ENCODE assay signal across 8 mouse cellular contexts in the genomic region with DNA sequence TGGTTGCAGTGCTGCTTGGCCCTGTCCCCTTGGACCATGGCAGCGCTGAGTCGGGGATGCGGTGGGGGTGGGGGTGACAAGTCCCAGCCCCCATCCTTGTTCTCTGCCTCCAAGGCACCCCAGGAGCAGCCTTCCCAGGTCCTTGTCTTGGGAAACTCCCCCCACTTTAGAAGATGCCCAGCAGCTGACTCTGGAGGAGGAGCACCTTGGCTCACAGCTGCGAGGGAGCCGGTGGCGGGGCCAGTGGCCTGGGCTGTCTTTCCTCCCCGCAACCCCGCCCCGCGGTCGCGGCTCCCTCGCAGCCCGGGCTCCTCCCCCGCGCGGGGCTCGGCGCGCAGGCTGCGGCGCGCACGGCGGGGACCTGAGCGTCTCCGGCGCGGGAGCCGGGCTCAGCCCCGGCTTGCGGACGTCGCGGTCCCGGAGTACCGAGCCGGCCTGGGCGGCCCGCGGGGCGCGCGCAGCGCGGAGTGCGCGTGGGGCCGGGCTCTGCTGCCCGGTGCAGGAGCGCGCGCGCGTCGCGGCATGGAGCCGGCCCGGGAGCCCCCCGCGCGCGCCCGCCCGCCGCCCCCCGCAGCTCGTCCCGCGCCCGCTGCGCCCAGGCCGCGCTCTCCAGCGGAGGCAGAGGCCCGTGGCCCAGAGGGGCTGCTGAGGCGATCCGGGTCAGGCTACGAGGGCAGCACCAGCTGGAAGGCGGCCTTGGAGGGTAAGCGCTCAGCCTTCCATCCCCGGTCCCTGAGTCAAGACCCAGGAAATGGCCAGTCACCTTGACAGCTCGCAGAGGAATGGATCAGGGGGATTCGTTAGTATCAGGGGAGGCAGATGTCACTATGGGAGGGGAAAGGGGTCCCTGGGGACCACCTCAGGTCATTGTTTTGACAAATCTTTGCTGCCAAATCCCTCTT. TPM values are rescaled to one million over a fixed set of nuclear protein-coding genes. Genes with fewer than 3 reads are reported as not detected.
DNase-seq lines count a peak whose midpoint lies in the region; ATAC-seq lines count a peak whose summit lies in the region.

A gene (plus strand): TSS at position 356 of the 902 bp plus-strand sequence.

- H3K9me3 ChIP-seq in embryonic facial prominence, embryonic 10.5 days, result no peaks in the 10 kb centered on the region
- no peaks in the 10 kb centered on the region for H3K9me3 ChIP-seq in hindbrain, embryonic 11.5 days (ENCODE audit: control insufficient read depth, low read length)
- H3K9me3 ChIP-seq in midbrain, embryonic 14.5 days (ENCODE audit: control insufficient read depth, low read length), result no peaks in the 10 kb centered on the region
- no peaks in the 10 kb centered on the region for H3K9me3 ChIP-seq in stomach, embryonic 16.5 days (replicated peaks; ENCODE audit: control insufficient read depth, low read length)

- peaks cover 19% of the 10 kb centered on the region for H3K4me1 ChIP-seq in embryonic facial prominence, embryonic 10.5 days
- 0 out of 2 replicates have a peak, but pooled peaks cover 3% of the 10 kb centered on the region for H3K4me1 ChIP-seq in hindbrain, embryonic 11.5 days (replicated peaks; ENCODE audit: control insufficient read depth, insufficient read depth, low read length)
- H3K4me1 ChIP-seq in midbrain, embryonic 14.5 days (ENCODE audit: control insufficient read depth, insufficient read depth, low read length), result 0 out of 2 replicates have a peak, but pooled peaks cover 5% of the 10 kb centered on the region
- H3K4me1 ChIP-seq in stomach, embryonic 16.5 days (ENCODE audit: control insufficient read depth, insufficient read depth, low read length), result 0 out of 2 replicates have a peak, but pooled peaks cover 2% of the 10 kb centered on the region

- H3K27ac ChIP-seq in embryonic facial prominence, embryonic 10.5 days (replicated peaks), result peak within 1 kb of the TSS; percentile 77
- H3K27ac ChIP-seq in hindbrain, embryonic 11.5 days (ENCODE audit: low read depth, low read length), result no peak within 1 kb of the TSS
- peak within 1 kb of the TSS; percentile 70 for H3K27ac ChIP-seq in midbrain, embryonic 14.5 days (replicated peaks; ENCODE audit: low read depth, low read length)
- no peak within 1 kb of the TSS for H3K27ac ChIP-seq in stomach, embryonic 16.5 days (ENCODE audit: low read length)

- peak within 1 kb of the TSS; percentile 71 for H3K4me3 ChIP-seq in embryonic facial prominence, embryonic 10.5 days
- H3K4me3 ChIP-seq in hindbrain, embryonic 11.5 days (ENCODE audit: low read depth, low read length), result peak within 1 kb of the TSS; percentile 44
- H3K4me3 ChIP-seq in midbrain, embryonic 14.5 days (replicated peaks; ENCODE audit: low read depth, low read length), result peak within 1 kb of the TSS; percentile 50
- peak within 1 kb of the TSS; percentile 61 for H3K4me3 ChIP-seq in stomach, embryonic 16.5 days (replicated peaks; ENCODE audit: low read length)

- ATAC-seq in hindbrain, embryonic 11.5 days (ENCODE audit: low FRiP score), result peak; percentile 87
- peak; percentile 83 for ATAC-seq in midbrain, embryonic 14.5 days (ENCODE audit: low FRiP score, low TSS enrichment)
- peak; percentile 70 for ATAC-seq in stomach, embryonic 16.5 days (ENCODE audit: insufficient read depth, low FRiP score)

- peak within 1 kb of the TSS; percentile 83 for H3K4me2 ChIP-seq in hindbrain, embryonic 11.5 days (replicated peaks; ENCODE audit: low read depth, low read length)
- H3K4me2 ChIP-seq in midbrain, embryonic 14.5 days (ENCODE audit: low read length), result peak within 1 kb of the TSS; percentile 78
- peak within 1 kb of the TSS; percentile 95 for H3K4me2 ChIP-seq in stomach, embryonic 16.5 days (ENCODE audit: low read depth, low read length)

- WGBS in embryonic facial prominence, embryonic 10.5 days, result 2% methylated on average over 84 of the region's 84 CpGs
- under 1% methylated on average over 70 of the region's 84 CpGs for WGBS in hindbrain, embryonic 11.5 days
- WGBS in midbrain, embryonic 14.5 days, result under 1% methylated on average over 73 of the region's 84 CpGs
- under 1% methylated on average over 53 of the region's 84 CpGs for WGBS in stomach, embryonic 16.5 days

- intact Hi-C loops in left cerebral cortex, postnatal 10 days (cut with DNase I), result no loop called here

- H3K27me3 ChIP-seq in embryonic facial prominence, embryonic 10.5 days (replicated peaks; ENCODE audit: low read depth, poor library complexity, severe bottlenecking), result peaks cover 74% of the 10 kb centered on the region
- peaks cover 3% of the 10 kb centered on the region; the same call in 1 of the 2 replicates for H3K27me3 ChIP-seq in hindbrain, embryonic 11.5 days (ENCODE audit: control insufficient read depth, insufficient read depth, low read length)
- peaks cover 8% of the 10 kb centered on the region; the same call in 1 of the 2 replicates for H3K27me3 ChIP-seq in midbrain, embryonic 14.5 days (ENCODE audit: control insufficient read depth, insufficient read depth, low read length)
- peaks cover 21% of the 10 kb centered on the region for H3K27me3 ChIP-seq in stomach, embryonic 16.5 days (ENCODE audit: control insufficient read depth, insufficient read depth, low read length)

- peak; percentile 22 for DNase-seq in MN1 (ENCODE audit: low spot score)
- peak; percentile 68 for DNase-seq in adrenal gland, adult 2 months
- DNase-seq in embryonic facial prominence, embryonic 10.5 days (ENCODE audit: low spot score), result peak; percentile 70
- DNase-seq in hindbrain, embryonic 11.5 days (ENCODE audit: low spot score), result peak; percentile 73
- DNase-seq in left cerebral cortex, postnatal 10 days (ENCODE audit: extremely low spot score in 1 of 2, low spot score in 2 of 2), result peak in 1 of 2 experiments; percentile 76
- DNase-seq in midbrain, embryonic 14.5 days, result peak; percentile 82
- no peak for DNase-seq in thymus, postnatal 36 days

- H3K36me3 ChIP-seq in embryonic facial prominence, embryonic 10.5 days (replicated peaks), result no peaks in the 10 kb centered on the region
- no peaks in the 10 kb centered on the region for H3K36me3 ChIP-seq in hindbrain, embryonic 11.5 days (ENCODE audit: control insufficient read depth, insufficient read depth, low read length)
- no peaks in the 10 kb centered on the region for H3K36me3 ChIP-seq in midbrain, embryonic 14.5 days (ENCODE audit: control insufficient read depth, insufficient read depth, low read length)
- H3K36me3 ChIP-seq in stomach, embryonic 16.5 days (ENCODE audit: control insufficient read depth, insufficient read depth, low read length), result no peaks in the 10 kb centered on the region

- peak within 1 kb of the TSS; percentile 62 for H3K9ac ChIP-seq in hindbrain, embryonic 11.5 days (ENCODE audit: low read depth, low read length)
- peak within 1 kb of the TSS; percentile 84 for H3K9ac ChIP-seq in midbrain, embryonic 14.5 days (replicated peaks; ENCODE audit: low read length)
- peak within 1 kb of the TSS; percentile 74 for H3K9ac ChIP-seq in stomach, embryonic 16.5 days (ENCODE audit: low read length)

RNA-seq across cellular contexts. Expression of the gene that starts here (rescaled TPM):
- 1 to 10 TPM; 1.6 to 3.4 TPM for total RNA-seq in adrenal gland, adult 2 months (2021)
- polyA plus RNA-seq in adrenal gland, adult 2 months (2012; rRNA removed), result 4.3 and 6.4 TPM in 2 replicates
- 0.82 and 0.97 TPM in 2 replicates for polyA plus RNA-seq in embryonic facial prominence, embryonic 10.5 days (2016; fragmentation: Nextera tagmentation; extraction: Ambion mirVana)
- 1.7 and 2.2 TPM in 2 replicates for polyA plus RNA-seq in hindbrain, embryonic 11.5 days (2014; fragmentation: Nextera tagmentation; extraction: Ambion mirVana)
- total RNA-seq in left cerebral cortex, postnatal 10 days (2021), result 100 to 1,000 TPM; 113 to 117 TPM
- polyA plus RNA-seq in midbrain, embryonic 14.5 days (2014; fragmentation: Nextera tagmentation; extraction: Ambion mirVana), result 12.9 and 25.5 TPM in 2 replicates
- 0.52 and 0.70 TPM in 2 replicates for polyA plus RNA-seq in stomach, embryonic 16.5 days (2015; fragmentation: Nextera tagmentation; extraction: Ambion mirVana)

Comparison
In these comparisons a context has a peak if more than half of its experiments do, and no peak if none do; other contexts are left out.
1. RNA of the gene that starts here (total RNA-seq): 113 to 117 TPM in left cerebral cortex, postnatal 10 days; 1.6 to 3.4 TPM in adrenal gland, adult 2 months; every median in the first group is over 10 times any median in the second.
2. Peak in DNase-seq, H3K4me3 ChIP-seq and H3K27ac ChIP-seq in embryonic facial prominence, embryonic 10.5 days; RNA of the gene not detected or under 1 TPM.
3. Peak in ATAC-seq, H3K4me3 ChIP-seq, H3K9ac ChIP-seq and H3K4me2 ChIP-seq in stomach, embryonic 16.5 days; RNA of the gene not detected or under 1 TPM.
4. DNase-seq: peak in MN1 (single experiment), adrenal gland, adult 2 months (single experiment), hindbrain, embryonic 11.5 days (single experiment) and midbrain, embryonic 14.5 days (single experiment); none in thymus, postnatal 36 days (0 of 2).
5. Peak in every context shown above with its lines, with median percentiles within 50 percentile points of each other: H3K4me3 ChIP-seq, ATAC-seq, H3K4me2 ChIP-seq and H3K9ac ChIP-seq.